Mouse (Mus musculus) kidney, postnatal 0 days (tissue): ENCODE measurements around the gene Clns1a. TPM values are rescaled to one million over a fixed set of nuclear protein-coding genes. Genes with fewer than 3 reads are reported as not detected.
A peak's percentile ranks its signal among the peaks of the same experiment; 100 is the strongest.

Experiments used
- ATAC-seq: fragments of 200-750 bp; cut with Nextera tagmentation; replicated peaks from 2 replicates; pipeline ENCODE4 v1.8.0; 2017; ENCODE audit warnings: low read depth, moderate number of reproducible peaks, moderate TSS enrichment, moderate library complexity; ENCODE audit not compliant: low FRiP score
- DNase-seq: peaks from one replicate; pipeline ENCODE4 v3.0.0-alpha.2; 2016; ENCODE audit warnings: low spot score
- H3K27ac ChIP-seq: fragments of 300-500 bp; sonication (generic); 2 replicates; pipeline ENCODE4 v1.5.1; 2014; ENCODE audit warnings: mild to moderate bottlenecking
- H3K27me3 ChIP-seq: fragments of 300-500 bp; sonication (generic); 2 replicates; pipeline ENCODE4 v1.6.1; 2014; ENCODE audit warnings: low read length, mixed read lengths; ENCODE audit not compliant: insufficient read depth
- H3K36me3 ChIP-seq: fragments of 300-500 bp; sonication (generic); 2 replicates; pipeline ENCODE4 v1.6.1; 2014; ENCODE audit warnings: low read length, mixed read lengths; ENCODE audit not compliant: insufficient read depth
- H3K4me1 ChIP-seq: fragments of 300-500 bp; sonication (generic); replicated peaks from 2 replicates; pipeline ENCODE4 v1.6.1; 2014; ENCODE audit warnings: antibody characterized with exemption, low read length, mixed read lengths; ENCODE audit not compliant: insufficient read depth
- H3K4me2 ChIP-seq: fragments of 300-500 bp; sonication (generic); 2 replicates; pipeline ENCODE4 v1.6.1; 2014; ENCODE audit warnings: mild to moderate bottlenecking, low read length, moderate library complexity, mixed read lengths
- H3K4me3 ChIP-seq: fragments of 300-500 bp; sonication (generic); replicated peaks from 2 replicates; pipeline ENCODE4 v1.5.1; 2014; ENCODE audit warnings: low read depth, low read length
- H3K9ac ChIP-seq: fragments of 300-500 bp; sonication (generic); 2 replicates; pipeline ENCODE4 v1.6.1; 2014; ENCODE audit warnings: low read depth, low read length
- H3K9me3 ChIP-seq: fragments of 300-500 bp; sonication (generic); replicated peaks from 2 replicates; pipeline ENCODE4 v1.6.1; 2016; ENCODE audit warnings: low read length, inconsistent platforms, mixed read lengths
- CTCF ChIP-seq: IDR thresholded peaks from 2 replicates; pipeline ENCODE4 v1.5.1; 2016; ENCODE audit warnings: antibody characterized with exemption, low read depth, mild to moderate bottlenecking, moderate library complexity
- WGBS: fragments of 180-500 bp; shearing (Covaris S2); extraction: QIAGEN DNeasy Blood & Tissue Kit; methylation state at CpG from one replicate; pipeline ENCODE4 v1.1.7; 2014; 5-methylcytosine and 5-hydroxymethylcytosine counted together
- polyA plus RNA-seq: library from polyadenylated mRNA; unstranded; fragments of >200 nt; fragmentation: Nextera tagmentation; extraction: Ambion mirVana; gene quantifications from 2 replicates; pipeline ENCODE4 v1.2.1, GENCODE M21; 2015

The Clns1a gene
- polyA plus RNA-seq, 1 experiment from 2014 or later: 142 TPM

DNA sequence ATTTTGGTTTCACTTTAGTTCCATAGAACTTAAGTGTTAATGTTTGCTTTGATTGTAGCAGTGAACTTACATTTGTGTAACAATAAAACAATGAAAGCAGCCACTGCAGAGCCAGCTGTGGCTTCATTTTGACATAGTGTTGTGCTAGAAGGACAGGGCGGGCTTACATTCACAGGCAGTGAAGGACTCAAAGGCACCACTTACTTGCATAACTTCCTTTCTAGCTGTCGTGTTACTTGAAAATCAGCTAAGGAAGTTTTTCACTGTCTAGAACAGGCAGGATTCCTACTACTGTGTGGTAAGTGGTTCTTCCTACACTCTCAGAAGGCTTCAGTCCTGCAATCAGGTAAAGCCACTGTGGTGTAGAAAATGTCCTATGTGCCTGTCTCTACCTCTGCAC is 8.6 kb upstream of the Clns1a start:
- Histone ChIP-seq H3K4me2 (no peak overlapping the region), H3K9ac (no peak overlapping the region), H3K27me3 (no peaks in the 10 kb centered on the region), H3K36me3 (peaks cover 14% of the 10 kb centered on the region; the same call in 1 of the 2 replicates), H3K9me3 (no peaks in the 10 kb centered on the region), H3K27ac (no peak overlapping the region), H3K4me1 (no peaks in the 10 kb centered on the region), H3K4me3 (no peak overlapping the region)
- no peak for ATAC-seq
- no peak for DNase-seq
- TF ChIP-seq CTCF: no peak
- WGBS: 84% methylated on average over 2 of the region's 2 CpGs

DNA sequence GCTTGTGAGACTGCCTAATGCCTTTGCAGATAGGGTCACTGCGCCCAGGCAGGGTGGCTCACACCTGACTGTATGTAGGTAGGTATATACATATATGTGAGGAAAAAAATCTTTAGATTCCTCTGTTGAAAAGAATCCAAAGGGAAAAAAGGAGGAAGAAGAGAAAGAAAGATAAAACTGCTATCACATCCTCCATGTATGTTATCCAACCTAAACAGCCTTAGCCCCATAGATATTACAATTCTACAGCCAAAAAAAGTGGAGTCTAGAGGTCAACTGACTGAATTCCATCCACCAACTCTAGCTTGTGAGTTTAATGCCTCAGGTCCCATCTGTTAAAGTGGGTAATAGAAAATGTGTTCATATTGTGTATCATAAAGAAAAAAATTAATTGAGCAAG is 993 bp upstream of the Clns1a start:
- H3K4me2 ChIP-seq: no peak overlapping the region
- H3K9me3 ChIP-seq: no peaks in the 10 kb centered on the region
- no peak for ATAC-seq
- no peak overlapping the region for H3K4me3 ChIP-seq
- H3K9ac ChIP-seq: no peak overlapping the region
- whole genome bisulfite sequencing: 97% methylated on average over 1 of the region's 1 CpGs
- H3K36me3 ChIP-seq: no peaks in the 10 kb centered on the region
- H3K4me1 ChIP-seq: no peaks in the 10 kb centered on the region
- no peaks in the 10 kb centered on the region for H3K27me3 ChIP-seq
- no peak for DNase-seq
- TF ChIP-seq CTCF: no peak
- no peak overlapping the region for H3K27ac ChIP-seq

DNA sequence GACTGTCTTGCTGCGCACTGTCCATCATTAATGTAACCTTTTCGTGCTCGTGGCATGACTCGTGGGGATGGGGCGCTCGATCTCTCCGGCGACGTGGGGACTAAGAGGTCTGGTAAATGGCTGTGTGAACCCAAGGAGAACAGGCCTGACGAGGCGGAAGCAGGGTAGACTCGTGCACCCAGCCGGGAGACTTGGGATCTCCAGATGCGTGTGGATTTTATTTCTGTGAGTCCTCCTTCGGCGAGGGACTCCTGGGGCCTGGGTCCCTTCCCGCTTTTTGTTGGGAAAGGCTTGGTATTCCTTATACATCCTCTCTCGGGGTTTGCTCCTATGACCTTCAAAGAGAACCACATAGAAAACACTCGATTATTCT is 315 bp upstream of the Clns1a start:
- Histone ChIP-seq H3K4me1 (no peaks in the 10 kb centered on the region), H3K9me3 (no peaks in the 10 kb centered on the region), H3K36me3 (no peaks in the 10 kb centered on the region), H3K4me2 (peak overlapping the region; percentile 81), H3K4me3 (peak overlapping the region; percentile 93), H3K27me3 (no peaks in the 10 kb centered on the region), H3K27ac (peak overlapping the region; percentile 83), H3K9ac (peak overlapping the region; percentile 84)
- no peak for DNase-seq
- 37% methylated on average over 19 of the region's 19 CpGs for WGBS
- ATAC-seq: peak; percentile 59
- no peak for TF ChIP-seq CTCF

DNA sequence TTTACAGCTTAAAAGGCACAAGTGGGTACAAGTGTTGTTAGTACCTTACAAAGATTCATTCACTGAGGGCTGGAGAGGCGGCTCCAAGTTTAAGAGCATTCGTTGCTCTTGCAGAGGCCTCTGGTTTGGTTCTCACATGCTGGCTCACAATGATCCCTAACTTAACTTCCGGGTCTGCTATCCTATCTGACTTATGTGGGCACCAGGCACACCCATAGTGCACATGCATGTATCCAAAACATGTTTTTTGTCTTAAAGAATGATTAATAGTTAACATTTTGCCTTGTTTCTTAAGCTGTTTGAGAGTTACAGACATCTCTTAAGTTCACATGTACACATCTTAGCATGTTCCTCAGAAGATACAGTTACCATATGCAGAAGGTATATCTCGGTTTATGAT is 3.7 kb downstream of the Clns1a start:
- DNase-seq: no peak
- no peaks in the 10 kb centered on the region for H3K27me3 ChIP-seq
- no peaks in the 10 kb centered on the region for H3K36me3 ChIP-seq
- no peak overlapping the region for H3K4me3 ChIP-seq
- H3K9ac ChIP-seq: no peak overlapping the region
- H3K27ac ChIP-seq: no peak overlapping the region
- no peaks in the 10 kb centered on the region for H3K4me1 ChIP-seq
- no peaks in the 10 kb centered on the region for H3K9me3 ChIP-seq
- WGBS: 95% methylated on average over 4 of the region's 4 CpGs
- no peak for ATAC-seq
- no peak for TF ChIP-seq CTCF
- no peak overlapping the region for H3K4me2 ChIP-seq

DNA sequence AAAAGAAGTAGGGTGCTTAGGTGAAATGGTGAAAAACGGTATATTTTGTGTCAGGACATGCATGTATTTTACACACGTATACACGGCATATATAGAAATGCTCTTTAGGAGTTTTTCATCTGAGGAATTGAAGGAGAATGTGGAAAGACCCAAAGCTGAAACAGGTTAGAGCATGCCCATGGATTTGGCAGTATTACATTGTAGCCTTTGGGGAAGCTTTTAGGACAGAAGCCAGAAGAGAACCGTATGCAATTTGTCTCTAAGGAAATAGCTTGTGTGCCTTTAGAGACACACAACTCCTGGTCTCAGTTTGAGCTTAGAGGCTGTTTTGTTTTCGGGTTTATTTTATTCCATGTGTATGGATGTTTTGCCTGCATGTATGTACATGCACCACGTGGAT is 4.7 kb downstream of the Clns1a start:
- ATAC-seq (no peak), DNase-seq (no peak)

DNA sequence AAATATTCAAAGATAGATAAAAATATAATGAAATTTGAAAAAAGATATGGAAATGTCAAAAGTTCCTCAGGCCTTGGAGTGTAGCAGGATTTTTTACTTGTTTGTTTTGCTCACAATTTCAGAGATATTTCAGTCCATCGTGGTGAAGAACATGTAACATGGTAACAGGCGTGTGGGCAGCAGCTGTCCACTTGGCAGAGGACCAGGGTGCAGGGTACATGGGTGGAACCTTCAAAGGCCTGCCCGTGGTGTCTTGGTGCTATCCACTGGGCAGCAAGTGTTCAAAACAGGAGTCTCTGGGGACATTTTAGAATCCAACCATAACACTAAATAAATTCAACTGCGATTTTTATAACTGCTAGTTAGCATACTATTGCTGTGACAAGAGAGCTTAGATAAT is 10.7 kb downstream of the Clns1a start:
- Histone ChIP-seq H3K4me3 (no peak overlapping the region), H3K4me2 (no peak overlapping the region), H3K27me3 (no peaks in the 10 kb centered on the region), H3K36me3 (0 out of 2 replicates have a peak, but pooled peaks cover 4% of the 10 kb centered on the region), H3K27ac (no peak overlapping the region), H3K4me1 (no peaks in the 10 kb centered on the region), H3K9ac (no peak overlapping the region), H3K9me3 (no peaks in the 10 kb centered on the region)
- 80% methylated on average over 4 of the region's 4 CpGs for WGBS
- DNase-seq (no peak), ATAC-seq (no peak)
- no peak for TF ChIP-seq CTCF

More for the DNA sequence above, 4.7 kb downstream of the Clns1a start:
- no peak for TF ChIP-seq CTCF
- no peaks in the 10 kb centered on the region for H3K4me1 ChIP-seq
- WGBS: 81% methylated on average over 6 of the region's 6 CpGs
- H3K4me2 ChIP-seq: no peak overlapping the region
- no peaks in the 10 kb centered on the region for H3K9me3 ChIP-seq
- H3K36me3 ChIP-seq: no peaks in the 10 kb centered on the region
- no peak overlapping the region for H3K27ac ChIP-seq
- no peaks in the 10 kb centered on the region for H3K27me3 ChIP-seq
- H3K4me3 ChIP-seq: no peak overlapping the region
- no peak overlapping the region for H3K9ac ChIP-seq

DNA sequence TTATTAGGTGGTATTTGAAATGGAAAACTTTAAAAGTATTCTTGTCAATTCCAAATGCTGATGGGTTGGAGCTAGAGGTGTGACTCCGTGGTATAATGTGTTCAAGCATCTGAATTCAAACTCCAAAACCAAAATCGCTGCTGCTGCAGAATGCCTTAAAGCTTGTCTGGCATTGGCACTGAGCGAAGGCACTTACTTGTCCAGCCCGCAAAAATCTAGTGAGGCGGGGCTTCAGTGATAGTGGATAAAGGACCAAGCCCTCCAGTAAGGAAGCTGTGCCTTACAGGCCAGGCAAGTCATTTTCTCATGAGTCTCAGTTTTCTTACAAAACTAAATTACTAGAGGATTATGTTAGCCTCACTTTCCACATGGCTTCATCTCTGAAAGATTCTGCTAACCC is 11.4 kb downstream of the Clns1a start:
- Histone ChIP-seq H3K27me3 (no peaks in the 10 kb centered on the region), H3K36me3 (0 out of 2 replicates have a peak, but pooled peaks cover 8% of the 10 kb centered on the region), H3K4me2 (no peak overlapping the region), H3K9ac (no peak overlapping the region), H3K4me3 (no peak overlapping the region), H3K9me3 (no peaks in the 10 kb centered on the region), H3K4me1 (no peaks in the 10 kb centered on the region), H3K27ac (no peak overlapping the region)
- no peak for ATAC-seq
- no peak for TF ChIP-seq CTCF
- whole genome bisulfite sequencing: 88% methylated on average over 5 of the region's 5 CpGs
- DNase-seq: no peak
